Mouse (Mus musculus) kidney, adult 11 months (tissue): Measurements from ENCODE around the gene Ccdc191.

Source experiments
- DNase-seq: peaks from one replicate; pipeline ENCODE4 v3.0.0; 2022

The Ccdc191 gene

DNA sequence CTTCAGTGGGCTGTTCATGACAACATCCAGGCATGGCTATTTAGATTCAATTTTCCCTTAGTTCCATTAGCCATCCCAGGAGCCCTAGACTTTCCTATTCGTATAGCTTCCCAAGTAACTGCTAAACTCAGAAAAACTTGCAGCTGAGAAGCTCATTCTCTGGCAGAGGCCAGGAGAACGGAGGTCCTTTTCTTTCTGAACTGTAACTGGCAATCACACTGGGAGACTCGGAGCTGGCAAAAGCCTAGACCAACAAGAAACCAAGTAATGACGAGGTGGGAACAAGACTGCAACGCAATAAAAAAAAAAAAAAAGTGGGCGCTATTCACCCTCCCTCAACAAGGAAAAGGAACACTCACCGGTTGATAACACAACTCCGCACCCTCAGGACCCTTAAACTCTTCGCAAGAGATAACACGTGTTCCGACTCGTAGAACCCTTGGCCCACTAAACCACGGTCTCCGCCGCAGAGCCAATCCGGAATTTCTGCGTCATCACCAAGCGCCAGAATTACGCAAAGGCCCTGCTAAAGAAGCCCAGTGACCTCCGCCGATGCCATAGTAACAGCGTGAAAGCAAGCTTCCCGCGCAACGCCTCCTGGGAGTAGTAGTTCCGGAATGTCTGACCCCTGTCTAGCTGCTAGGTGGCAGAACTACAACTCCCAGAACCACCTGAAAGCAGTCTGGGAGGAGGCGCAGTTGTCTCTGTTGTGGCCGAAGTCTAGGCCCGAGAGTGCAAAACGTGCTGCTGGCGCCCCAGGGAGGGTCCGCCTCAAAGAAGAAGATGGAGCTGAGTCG, at the start of gene Ccdc191:
TSS of gene Ccdc191 (plus strand) at position 593 of the 797 bp plus-strand sequence.
- peak; percentile 100 for DNase-seq

DNA sequence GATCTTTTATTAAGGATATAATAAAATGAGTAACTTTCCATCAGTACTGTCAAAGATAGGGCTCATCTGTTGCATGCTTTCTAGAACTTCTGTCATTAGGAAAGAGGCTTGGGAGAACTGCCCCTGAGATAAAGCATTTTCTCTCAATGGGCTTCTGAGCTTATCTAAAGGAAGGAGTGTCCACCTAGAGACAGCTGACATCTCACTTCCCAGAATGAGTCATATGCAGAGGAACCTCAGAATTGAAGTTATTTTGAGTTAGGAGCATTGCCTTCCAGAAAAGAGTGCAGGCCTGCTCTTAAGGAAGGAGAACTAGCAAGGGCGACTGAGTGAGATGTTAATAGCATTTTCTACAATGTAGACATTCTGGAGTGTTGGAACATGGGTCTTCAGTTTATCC, 48.4 kb upstream of the Ccdc191 start:
- no peak for DNase-seq

DNA sequence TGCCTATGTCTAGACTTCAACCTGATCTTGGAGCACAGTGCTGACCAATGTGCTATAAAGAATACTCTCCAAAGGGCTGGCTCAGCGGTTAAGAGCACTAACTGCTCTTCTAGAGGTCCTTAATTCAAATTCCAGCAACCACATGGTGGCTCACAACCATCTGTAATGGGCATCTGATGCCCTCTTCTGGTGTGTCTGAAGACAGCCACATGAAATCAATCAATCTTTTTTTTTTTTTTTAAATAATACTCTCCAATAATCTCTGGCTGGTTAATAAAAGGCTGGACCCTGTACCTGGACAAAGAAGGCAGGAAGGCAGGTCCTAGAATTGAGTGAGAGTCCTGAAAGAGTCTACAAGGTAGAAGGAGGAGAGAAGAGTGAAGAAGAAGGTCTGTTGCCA, 39.8 kb upstream of the Ccdc191 start:
- no peak for DNase-seq

DNA sequence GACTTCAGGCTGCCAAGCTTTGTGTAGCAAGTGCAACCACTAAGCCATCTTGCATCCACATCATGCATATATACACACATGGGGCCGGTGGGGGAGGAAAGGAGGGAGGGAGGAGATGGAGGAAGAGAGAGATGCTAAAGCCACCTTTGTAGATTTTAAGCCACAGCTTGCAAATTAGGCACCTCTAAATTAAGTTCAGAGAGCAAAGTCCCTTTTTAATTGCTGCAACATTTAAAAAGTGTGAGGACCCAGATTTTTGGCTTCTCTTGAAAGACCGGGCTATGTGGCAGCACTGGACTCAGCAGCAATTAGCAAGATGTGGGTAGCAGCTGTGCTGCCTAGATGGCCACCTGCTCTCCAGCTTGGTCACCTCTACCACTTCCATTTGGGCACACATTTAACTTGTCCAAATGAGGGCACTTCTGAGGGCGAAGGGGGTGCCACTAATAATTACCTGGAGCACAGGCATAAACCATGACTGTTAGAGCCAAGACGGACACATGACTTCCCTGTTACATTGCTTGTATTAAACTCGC, 30.6 kb upstream of the Ccdc191 start:
- DNase-seq: no peak

DNA sequence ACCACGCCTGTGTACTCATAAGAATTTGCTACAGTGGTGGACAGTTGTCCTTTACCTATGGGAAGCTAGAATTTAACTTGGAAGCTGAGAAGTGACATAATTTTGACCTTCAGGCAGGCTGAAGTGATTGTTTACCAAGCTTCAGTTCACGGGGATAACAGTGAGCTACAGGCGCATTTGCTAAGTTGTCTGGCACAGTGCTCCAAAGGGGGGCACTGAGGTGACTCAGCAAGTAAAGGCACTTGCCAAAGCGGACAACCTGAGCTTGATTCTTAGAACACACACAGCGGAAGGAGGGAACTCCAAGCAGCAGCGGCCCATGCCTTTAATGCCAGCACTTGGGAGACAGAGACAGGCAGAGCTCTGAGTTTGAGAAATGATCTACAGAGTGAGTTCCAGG, 29.0 kb upstream of the Ccdc191 start:
- no peak for DNase-seq

DNA sequence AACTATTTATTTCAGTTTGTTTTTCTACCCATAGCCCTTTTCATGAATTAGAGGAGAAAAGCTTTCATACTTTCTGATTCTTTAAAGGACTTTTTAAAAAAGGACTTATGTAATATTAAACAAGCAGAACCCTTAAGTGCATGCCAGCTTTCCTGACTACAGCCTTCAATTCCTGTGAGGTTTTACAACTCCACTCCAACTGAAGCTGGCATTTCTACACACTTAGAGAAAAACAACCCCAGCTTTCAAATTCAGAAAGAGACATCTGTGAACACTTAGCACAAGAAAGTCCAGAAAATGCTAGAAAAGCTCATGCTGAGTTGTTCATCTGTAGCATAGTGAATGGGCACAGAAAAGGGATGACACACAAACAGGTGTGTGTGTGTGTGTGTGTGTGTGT, 19.8 kb upstream of the Ccdc191 start:
- DNase-seq: no peak

DNA sequence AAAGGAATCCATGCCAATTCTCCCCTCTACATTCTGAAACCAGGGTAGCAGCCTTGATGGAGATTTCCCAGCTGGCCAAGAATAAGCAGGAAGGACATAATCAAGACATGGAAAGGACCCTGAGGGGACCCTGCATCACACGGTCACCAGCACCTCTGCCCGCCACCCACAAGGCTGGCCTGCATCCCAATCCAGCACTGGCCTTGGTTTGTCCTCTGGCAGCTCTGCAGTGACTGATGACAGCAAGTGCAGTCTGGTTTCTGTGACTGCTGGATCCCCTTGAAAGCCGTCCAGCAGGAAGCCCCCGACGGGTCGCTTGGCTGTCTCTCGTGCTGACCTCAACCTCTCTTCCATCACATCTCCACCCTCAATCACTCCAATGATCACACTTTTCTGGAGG, 18.2 kb upstream of the Ccdc191 start:
- DNase-seq: no peak

DNA sequence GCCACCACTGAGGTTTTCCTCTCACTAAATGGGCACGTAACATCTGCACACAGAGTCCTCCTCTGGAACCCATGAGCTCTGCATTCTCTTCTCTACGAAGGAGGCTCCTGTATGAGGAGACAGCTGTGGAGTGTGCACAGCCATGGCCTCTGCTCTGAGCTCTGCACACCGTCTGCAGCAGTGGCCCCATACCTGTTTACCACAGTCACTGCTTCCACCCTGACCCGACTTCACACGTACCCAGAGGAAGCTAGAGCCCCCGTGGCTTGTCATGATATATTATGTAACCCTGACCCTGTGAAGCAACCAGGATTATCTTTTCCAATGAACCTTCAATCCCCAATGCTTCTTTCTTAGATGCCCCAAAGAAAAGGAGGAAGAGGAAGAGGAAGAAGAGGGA, 9.8 kb upstream of the Ccdc191 start:
- no peak for DNase-seq

DNA sequence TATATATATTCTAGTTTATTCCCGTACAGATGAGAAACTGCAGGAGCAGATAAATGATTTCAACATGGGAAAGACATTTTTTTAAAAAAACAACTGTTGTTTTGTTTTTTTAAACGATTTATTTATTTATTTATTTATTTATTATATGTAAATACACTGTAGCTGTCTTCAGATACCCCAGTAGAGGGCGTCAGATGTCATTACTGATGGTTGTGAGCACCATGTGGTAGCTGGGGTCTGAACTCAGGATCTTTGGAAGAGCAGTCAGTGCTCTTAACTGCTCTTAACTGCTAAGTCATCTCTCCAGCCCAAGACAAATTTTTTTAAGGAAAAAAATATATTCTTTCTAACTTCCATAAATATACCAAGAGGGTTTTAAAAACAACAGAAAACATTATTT, 8.0 kb upstream of the Ccdc191 start:
- DNase-seq: no peak

DNA sequence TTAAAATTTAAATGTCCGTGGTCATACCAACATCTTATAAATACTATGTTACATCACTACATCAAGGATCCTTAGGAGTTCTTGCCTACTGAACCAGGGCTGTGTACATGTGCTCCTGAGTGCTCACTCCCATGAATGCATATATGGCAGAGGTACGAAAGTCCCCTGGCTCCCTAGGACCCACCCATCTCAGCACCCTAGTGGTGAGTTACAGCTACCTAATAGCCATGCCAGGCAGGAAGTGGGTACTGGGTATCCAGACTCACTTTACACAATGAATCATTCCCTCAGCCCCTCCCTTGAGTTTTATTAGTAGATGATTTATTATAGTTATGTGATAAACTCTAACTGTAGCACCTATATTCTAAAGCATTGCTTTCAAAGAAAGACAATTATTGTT, 7.3 kb upstream of the Ccdc191 start:
- no peak for DNase-seq

DNA sequence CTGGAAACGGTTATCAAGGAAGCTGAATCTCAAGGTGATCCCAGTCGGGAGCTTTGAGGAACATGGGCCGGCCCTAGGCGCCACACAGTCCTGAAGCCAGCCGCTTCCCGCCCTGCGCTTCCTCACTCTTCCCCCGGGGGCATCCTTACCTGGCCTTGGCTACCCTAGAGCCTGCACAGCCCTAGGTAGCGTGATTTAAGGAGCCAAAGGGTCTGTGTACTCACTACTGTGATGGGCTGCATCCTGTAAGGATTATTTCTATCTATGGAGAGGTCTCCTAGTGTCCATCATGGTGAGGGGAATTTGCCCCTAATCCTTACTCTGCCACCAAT, 371 bp downstream of the Ccdc191 start:
- DNase-seq: no peak

DNA sequence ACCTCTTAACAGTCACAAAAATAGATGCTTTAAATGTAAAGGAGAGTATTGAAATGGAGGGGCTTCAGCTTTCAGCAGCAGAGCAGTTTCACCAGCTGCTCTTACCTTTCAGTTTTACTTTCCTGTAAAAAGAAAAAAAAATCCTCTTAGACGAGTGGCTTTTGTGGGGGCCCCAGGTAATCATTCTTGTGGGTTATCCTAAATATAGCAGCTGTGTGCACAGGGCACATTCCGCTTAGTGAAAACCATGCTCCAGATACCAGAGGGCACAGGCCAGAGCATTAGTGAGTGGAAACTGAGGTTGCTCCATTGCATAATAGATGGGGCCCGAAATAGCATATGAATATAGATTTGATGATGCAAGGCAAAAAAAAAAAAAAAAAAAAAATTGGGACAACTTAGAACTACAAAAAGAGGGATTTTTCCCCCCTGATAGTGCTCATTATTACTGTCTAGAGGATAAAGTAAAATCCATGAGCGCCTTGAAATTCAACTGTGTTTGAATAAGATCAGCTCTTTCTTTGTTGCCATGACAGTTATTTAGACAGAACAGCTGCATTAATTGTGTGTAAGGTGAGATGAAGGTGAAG, 1.2 kb downstream of the Ccdc191 start:
- no peak for DNase-seq

DNA sequence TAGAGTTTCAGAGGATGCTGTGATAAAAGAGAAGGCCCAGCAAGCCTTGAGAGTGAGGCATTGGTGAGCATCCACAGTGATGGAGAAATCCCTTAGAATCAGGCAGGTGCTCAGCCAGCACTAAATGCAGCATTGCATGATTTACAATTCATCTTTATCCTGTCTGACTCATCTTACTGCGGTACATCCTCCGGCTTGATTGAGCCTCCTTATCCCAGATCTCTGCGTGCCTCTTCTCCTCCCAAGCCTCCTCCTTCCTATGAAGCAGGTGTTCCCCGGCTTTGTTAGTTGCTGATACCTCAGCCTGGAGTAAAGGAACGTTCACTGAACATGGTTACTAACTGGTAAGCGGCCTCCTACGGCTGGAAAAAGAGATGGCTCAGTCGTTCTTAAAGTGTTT, 4.9 kb downstream of the Ccdc191 start:
- DNase-seq: no peak

DNA sequence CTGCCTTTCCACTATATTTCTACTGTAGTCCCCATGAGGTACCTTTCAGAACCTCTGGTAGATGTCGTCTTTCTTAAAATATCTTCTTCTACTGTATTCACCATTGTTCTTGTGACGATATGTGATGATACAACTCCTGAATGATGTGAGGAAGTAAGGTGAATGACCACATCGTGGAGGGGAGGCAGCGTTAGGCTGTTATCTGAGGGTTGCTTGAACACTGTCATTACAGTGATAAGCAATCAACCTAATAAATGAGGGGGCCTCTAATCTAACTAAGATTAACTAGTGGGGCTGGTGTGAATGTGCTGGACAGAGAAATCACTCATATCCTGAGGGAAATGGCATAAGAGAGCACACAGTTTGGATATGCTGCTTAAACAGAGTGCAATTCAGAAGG, 10.5 kb downstream of the Ccdc191 start:
- DNase-seq: no peak

DNA sequence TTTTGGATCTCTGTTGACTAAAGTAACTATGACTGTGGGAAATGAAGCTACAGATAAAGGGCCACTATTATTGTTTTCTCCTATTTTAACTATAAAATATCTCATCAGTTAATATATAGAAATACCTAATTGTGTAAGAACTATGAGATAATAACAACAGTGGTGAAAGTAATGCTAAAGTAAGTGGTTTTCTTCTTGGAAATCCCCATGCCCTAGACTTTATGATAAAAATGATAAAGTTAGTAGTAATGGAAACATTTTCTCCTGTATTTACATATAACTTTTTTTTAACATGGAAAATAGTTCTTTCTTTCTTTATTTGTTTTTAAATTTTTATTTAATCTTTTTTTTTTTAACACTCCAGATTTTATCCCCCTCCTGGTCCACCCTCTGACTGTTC, 11.0 kb downstream of the Ccdc191 start:
- no peak for DNase-seq

DNA sequence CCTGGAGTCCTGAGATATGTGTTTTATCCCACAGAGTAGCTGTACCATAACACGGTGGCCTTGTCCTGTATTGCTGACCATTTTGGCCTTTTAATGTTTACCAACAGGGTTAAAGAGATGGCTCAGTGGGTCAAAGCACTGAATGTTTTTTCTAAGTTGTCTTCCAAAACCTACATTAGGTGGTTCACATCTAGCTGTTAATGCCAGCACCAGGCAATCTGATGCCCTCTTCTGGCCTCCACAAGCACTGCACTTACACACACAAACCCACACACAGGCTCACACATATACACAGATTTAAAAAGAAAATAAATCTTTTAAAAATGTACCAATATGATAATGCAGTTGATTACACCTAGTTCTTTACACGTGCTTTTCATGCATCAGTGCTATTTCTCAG, 19.3 kb downstream of the Ccdc191 start:
- DNase-seq: no peak

DNA sequence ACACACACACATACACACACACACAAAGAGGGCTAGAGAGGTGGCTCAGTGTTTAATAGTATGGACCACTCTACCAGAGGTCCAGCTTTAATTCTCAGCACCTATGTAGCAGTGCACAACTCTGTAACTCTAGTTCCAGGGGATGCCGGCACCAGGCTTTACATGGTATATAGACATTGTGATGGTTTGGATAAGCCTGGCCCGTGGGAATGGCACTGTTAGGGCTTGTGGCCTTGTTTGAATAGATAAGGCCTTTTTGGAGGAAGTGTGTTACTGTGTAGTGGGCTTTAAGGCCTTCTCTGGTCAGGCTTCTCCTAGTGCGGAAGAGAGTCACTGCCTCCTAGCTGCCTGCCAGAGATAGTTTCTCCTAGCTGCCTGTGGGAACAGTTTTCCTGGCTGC, 29.3 kb downstream of the Ccdc191 start:
- no peak for DNase-seq

DNA sequence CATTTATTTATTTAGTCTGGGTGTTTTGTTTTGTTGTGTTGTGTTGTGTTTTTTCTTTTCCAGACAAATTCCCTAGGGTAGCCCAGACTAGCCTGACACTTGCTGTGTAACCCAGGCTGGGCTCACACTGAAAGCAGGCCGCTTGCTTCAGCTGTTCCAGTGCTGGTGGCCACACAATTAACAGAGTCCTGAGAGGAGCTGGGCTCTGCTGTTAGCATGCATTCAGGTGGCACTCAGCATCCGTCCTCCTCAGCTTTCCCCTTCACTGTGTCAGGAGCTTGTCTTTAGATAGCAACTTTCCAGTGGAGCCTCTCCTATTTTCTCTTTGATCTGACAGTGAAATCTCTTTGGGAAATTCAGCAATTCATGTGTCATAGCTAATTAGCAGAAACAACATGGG, 32.4 kb downstream of the Ccdc191 start:
- no peak for DNase-seq

DNA sequence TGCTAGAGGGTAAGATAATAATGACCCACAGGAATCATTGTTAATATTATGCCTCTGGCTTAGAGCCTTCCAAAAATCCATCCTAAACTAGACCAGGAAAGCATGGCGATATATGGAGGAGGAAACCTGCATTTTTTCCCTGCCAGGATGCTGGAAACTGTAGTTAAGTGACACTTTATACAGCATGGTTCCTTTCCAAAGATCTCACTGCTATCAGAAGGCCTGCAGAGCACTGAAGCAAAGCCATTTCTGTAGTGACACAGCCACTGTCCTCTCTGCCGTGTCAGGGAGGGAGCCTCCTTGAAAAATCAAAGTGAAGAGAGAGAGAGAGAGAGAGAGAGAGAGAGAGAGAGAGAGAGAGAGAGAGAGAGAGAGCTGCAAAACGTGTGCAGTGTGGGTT, 33.0 kb downstream of the Ccdc191 start:
- DNase-seq: no peak

DNA sequence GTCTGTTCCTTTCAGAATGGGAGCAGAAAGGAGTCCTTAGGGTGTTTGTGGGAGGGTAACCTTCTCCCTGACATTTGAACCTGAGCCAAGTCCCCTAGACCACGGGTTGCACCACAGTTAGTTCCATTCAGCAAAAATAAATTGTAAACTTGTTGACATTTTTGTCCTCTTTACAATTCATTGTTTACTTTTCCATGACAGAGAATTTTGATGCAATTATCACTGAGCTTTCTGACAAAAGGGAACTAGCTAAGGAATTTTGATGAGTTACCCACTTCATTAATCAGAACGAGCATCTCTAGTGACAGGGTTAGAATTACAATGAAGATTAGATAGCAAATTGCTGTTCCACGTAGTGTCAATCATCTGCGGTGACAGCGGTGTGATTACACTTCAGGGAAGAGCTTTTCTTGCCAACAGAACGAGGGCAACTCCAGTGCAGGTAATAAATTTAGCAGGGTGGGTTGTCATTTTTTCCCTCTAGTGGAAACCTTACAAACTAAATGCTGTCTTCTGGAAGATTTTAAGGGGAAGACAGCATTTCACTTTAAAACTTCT, 35.5 kb downstream of the Ccdc191 start:
- DNase-seq: no peak

DNA sequence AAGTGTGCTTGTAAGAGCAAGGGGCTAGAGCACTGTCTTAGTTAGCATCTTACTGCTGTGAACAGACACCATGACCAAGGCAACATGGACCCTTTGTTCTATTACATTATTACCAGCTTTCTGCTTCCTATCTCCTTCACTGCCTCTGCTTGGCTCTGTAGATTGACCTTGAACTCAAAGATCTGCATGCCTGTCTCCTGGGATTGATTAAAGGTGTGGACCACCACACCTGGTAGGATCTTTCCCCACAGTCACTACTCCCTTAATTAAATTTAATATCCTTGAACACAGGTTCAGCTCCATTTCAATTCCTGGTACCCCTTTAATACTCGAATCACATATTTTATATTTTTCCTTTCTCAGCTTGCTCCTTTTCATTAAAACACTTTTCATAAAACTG, 36.2 kb downstream of the Ccdc191 start:
- DNase-seq: no peak

DNA sequence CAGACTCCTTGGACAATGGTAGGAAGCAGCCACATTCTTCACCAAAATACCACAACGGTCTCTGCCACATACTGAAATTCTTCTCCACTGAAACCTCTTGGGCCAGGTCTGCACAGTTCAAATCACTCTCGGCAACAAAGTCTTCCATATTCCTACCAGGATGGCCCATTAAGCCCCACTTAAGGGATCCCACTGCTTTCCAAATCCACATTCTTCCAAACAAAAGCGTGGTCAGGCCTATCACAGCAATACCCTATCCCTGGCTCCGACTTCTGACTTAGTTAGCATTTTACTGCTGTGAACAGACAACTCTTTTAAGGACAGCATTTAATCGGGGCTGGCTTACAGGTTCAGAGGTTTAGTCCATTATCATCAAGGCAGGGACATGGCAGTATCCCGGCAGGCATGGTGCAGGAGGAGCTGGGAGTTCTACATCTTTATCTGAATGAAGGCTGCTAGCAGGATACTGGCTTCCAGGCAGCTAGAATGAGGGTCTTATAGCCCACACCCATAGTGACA, 36.8 kb downstream of the Ccdc191 start, which contains the start of gene Qtrt2:
TSS of gene Qtrt2 (minus strand) at position 469 of the 519 bp plus-strand sequence.
- no peak for DNase-seq

DNA sequence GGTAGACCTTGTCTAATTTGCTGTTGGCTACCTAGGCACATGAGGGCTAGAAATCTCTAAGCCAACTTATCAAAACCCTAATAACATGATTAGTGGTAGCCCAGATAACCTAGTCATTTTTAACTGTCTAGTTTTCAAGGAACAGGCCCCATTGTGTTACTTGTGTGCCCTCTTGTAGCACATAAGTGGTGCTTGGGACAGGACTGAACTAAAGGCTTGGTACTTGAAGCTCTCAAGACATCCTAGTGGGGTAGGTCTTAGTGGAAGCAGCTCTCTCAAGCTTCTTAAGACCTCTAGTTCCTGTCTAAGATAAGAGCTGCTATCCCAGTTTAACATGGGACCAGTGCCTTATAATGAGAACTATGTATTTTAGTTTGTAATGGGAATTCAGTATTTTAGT, 41.0 kb downstream of the Ccdc191 start:
- no peak for DNase-seq

DNA sequence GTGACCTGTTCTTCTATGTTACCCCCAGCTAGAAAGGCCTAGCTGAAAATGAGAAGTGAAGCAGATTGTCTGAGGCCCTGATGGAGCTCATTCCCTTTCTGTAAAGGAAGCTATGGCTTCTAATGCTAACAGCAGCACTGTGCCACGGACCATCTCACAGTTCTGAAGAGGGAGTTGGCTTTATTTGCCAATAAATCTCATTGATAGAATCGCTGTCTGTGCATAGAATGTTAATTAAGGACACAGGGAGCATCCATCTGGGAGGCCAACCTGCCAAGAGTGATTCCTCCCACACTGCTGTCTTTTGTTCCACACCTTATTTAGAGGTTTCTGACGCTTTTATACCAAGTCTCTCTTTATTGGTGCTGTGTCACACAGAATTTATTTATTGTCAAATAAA, 41.9 kb downstream of the Ccdc191 start:
- no peak for DNase-seq
